Mouse (Mus musculus) CD4-positive, CD25-positive, alpha-beta regulatory T cell, adult 9 weeks (primary cell): Measurements from ENCODE around the gene Gnpda2. TPM values are rescaled to one million over a fixed set of nuclear protein-coding genes. Genes with fewer than 3 reads are reported as not detected.

Experiments used
- polyA plus RNA-seq: library from polyadenylated mRNA; unstranded; fragments of 100-300 nt; shearing (Covaris generic); gene quantifications from one replicate; pipeline ENCODE4 v1.2.1, GENCODE M21; 2017

The Gnpda2 gene
- 84.7 TPM for polyA plus RNA-seq

GRCm38 (mm10) chr5:69591640-69592461, at the start of gene Gnpda2:
Gnpda2 (minus strand) TSS chr5:69592340.

GRCm38 (mm10) chr5:69556628-69557403, 35.3 kb downstream of the Gnpda2 start, which contains the start of gene Guf1:
Guf1 (plus strand) TSS chr5:69556923.

GRCm38 (mm10) chr5:69542489-69542888, 49.7 kb downstream of the Gnpda2 start, which contains the start of gene Yipf7:
Yipf7 (minus strand) TSS chr5:69542648.

Other genes with a start within 250 kb of the Gnpda2 start
- gene Yipf7, start 49.7 kb downstream of the Gnpda2 start, polyA plus RNA-seq = not detected
- gene Guf1, start 35.4 kb downstream of the Gnpda2 start, polyA plus RNA-seq = 5.6 TPM